Mouse (Mus musculus) monocyte, adult 5-6 weeks (primary cell): ENCODE data around the gene Prl8a6. TPM values are rescaled to one million over a fixed set of nuclear protein-coding genes. Genes with fewer than 3 reads are reported as not detected.

ENCODE experiments used
- ATAC-seq: fragments of 153-309, 156-312 bp; replicated peaks from 2 replicates; pipeline ENCODE4 v1.8.0; 2017; ENCODE audit warnings: mild to moderate bottlenecking; ENCODE audit not compliant: low TSS enrichment, insufficient number of reproducible peaks, severe bottlenecking, poor library complexity, low FRiP score
- total RNA-seq: library from RNA; stranded (forward); fragments of 200-1000, 200-491, 200-594 nt; gene quantifications from 3 replicates; pipeline ENCODE4 v1.2.3, GENCODE M21; 2017

The Prl8a6 gene
- not detected in 3 replicates for total RNA-seq

DNA sequence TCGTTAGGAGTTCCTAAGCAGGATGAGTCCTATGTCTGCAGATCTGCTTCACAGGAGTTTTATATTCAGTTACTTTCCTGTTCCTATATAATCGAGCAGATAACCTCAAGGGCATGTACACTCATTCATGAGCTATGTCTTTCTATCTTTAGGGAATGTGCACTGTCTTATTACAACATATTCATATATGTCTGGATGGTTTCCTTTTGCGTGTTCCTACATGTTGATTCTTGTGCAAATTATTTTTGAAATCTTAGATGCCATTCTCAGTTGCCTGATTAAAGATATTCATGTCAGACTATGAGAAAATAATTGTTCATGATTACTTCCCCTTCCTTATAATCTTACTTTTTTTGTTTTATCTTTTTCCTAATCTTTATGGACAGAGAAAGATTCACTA, at the start of gene Prl8a6:
Gene Prl8a6 (minus strand): TSS at position 101 of the 400 bp plus-strand sequence.
- ATAC-seq, result no peak

DNA sequence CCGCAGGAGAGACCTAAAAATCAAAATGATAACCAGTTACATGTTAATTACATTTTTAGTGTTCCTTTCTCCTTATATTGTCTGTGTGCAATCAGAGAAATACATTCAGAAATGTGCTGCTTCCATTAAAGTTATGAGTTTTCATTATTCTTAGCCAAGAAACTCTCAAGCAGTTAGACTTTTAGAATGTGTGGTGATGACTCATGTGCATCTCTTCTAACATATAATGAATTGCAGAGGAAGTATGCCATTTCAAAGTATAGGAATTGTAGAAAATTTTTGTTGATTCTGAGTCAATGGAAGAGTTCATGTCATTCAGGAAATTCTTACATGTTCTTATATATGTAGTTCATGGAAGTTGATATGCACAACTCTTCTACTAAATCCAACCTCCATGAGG, 5.3 kb downstream of the Prl8a6 start:
- no peak for ATAC-seq

DNA sequence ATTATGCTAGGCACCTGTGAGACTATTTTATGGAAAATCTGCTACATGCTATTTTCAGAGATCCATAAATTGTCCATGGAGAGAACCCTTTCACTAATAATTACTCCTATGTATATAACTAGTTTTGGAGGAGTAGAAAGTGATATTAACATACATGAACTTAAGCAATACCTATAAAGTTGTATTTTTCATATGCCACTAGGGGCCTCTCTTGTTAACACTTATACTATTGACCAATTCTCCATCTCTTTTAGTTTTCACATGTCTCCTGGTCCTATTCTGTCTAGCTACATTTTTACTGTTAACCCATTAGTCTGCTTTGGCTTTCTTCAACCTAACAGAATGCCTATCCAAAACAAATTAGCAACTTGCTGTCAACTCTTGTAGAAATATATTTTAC, 24.8 kb downstream of the Prl8a6 start:
- no peak for ATAC-seq

DNA sequence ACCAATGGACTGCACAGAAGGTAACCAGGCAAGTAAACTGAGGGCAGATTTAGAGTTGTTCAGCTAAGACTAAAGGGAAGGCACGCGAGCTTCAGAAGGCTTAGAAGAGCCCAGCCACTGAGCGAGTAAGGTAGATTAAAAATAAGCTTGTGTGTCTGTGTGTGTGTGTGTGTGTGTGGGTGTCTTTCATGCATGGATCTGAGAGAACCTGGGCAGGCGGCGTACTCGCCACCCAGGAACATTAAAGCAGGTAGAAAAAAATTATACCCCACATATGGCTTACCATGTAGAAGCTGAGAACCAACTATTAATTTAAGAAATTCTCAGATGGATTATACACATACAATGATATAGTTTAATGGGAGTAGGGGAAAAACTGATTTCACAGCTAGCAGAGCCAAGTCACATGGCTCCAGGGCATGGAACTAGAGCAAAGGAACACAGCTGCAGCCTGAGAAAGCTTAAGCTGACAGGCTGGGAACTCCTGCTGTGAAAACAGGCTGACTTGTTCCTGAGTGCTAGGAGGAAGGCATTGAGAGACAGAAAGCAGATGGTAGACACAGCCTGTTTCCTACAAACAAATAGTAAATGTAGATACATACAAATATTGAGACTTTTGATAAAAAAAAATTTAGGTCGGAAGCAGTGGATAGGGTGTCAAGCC, 39.3 kb downstream of the Prl8a6 start:
- ATAC-seq, result no peak

DNA sequence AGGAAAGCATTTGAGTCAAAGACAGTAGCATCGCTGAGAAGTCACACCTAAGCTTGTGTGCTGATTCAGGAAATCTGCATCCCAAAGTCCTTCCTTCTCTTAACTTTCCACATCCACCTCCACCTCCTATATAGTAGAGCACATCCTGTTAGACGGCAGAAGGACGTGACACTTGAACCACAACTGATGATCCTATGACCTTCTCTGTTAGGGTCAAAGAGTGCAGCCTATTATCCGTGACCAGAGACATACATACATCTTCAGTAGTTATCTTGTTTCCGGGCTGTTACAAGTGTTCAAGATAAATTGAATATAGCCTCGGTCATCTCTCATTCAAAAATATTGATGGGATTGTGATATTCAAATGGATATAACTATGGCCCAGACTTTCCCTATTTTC, 47.7 kb downstream of the Prl8a6 start, which contains the start of gene Prl2b1:
Gene Prl2b1 (minus strand): TSS at position 101 of the 400 bp plus-strand sequence.
- no peak for ATAC-seq

Other genes with a start within 250 kb of the Prl8a6 start
- not detected in 3 replicates for gene Prl3c1, start 242.0 kb downstream of the Prl8a6 start, total RNA-seq
- not detected in 3 replicates for gene Prl3b1, start 196.8 kb downstream of the Prl8a6 start, total RNA-seq
- not detected in 3 replicates for gene Prl3a1, start 179.3 kb downstream of the Prl8a6 start, total RNA-seq
- gene Prl6a1, start 126.1 kb downstream of the Prl8a6 start, total RNA-seq, result not detected in 3 replicates
- not detected in 3 replicates for gene Prl8a2, start 93.0 kb downstream of the Prl8a6 start, total RNA-seq
- gene Prl2b1, start 47.8 kb downstream of the Prl8a6 start, total RNA-seq, result not detected in 3 replicates
- not detected in 3 replicates for gene Prl8a8, start 74.5 kb upstream of the Prl8a6 start, total RNA-seq
- not detected in 3 replicates for gene Prl8a9, start 125.9 kb upstream of the Prl8a6 start, total RNA-seq
- not detected in 3 replicates for gene Prl8a1, start 143.5 kb upstream of the Prl8a6 start, total RNA-seq
- gene Prl7b1, start 171.9 kb upstream of the Prl8a6 start, total RNA-seq, result not detected in 3 replicates
- gene Prl7a1, start 203.8 kb upstream of the Prl8a6 start, total RNA-seq, result not detected in 3 replicates
- gene Prl7a2, start 229.3 kb upstream of the Prl8a6 start, total RNA-seq, result not detected in 3 replicates